In the genomic region with DNA sequence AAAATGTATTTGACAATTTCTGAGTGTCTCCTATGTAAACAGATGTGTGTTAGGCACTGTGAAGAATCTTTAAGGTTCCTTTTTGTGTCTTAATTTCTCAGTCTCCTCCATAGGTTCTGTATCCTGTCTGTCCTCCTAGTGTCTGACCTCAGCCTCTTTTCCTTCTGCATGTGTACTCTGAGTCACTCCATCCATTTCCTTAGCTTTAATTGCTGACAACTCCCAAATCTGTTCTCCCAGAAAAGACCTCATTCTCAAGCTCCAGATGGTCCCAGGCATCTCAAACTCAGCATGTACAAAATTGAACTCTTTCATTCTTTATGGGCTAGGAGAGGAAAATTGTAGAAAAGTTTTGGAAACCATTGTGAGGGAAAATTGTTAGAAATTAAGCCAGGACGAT, we compare ENCODE assay signal across 34 mouse cellular contexts. TPM values are rescaled to one million over a fixed set of nuclear protein-coding genes. Genes with fewer than 3 reads are reported as not detected.
DNase-seq lines count a peak whose midpoint lies in the region; ATAC-seq and TF ChIP-seq lines count a peak whose summit lies in the region.
"Had no signal": no experiment of that assay in that cellular context is flagged by ENCODE, and none has a peak within 500 bp of the region (broad histone marks: within the 10 kb centered on the region; RNA-seq: fewer than 3 reads in every experiment).

No protein-coding gene starts in this region.

- H3K9ac ChIP-seq in heart, postnatal 0 days (replicated peaks; ENCODE audit: low read depth, low read length), result no peak overlapping the region
- no peak overlapping the region for H3K9ac ChIP-seq in stomach, embryonic 14.5 days (replicated peaks; ENCODE audit: low read depth, low read length)
- no peak overlapping the region for H3K9ac ChIP-seq in stomach, postnatal 0 days (ENCODE audit: low read length)
- H3K9ac ChIP-seq: embryonic facial prominence, embryonic 13.5 days; forebrain, embryonic 12.5 days; forebrain, postnatal 0 days; hindbrain, embryonic 14.5 days; liver, embryonic 14.5 days; midbrain, embryonic 15.5 days; neural tube, embryonic 15.5 days had no signal

- no peak overlapping the region for H3K4me2 ChIP-seq in heart, postnatal 0 days (ENCODE audit: low read depth, low read length)
- no peak overlapping the region for H3K4me2 ChIP-seq in stomach, embryonic 14.5 days (replicated peaks; ENCODE audit: low read depth, low read length)
- H3K4me2 ChIP-seq in stomach, postnatal 0 days (replicated peaks; ENCODE audit: low read depth), result no peak overlapping the region
- H3K4me2 ChIP-seq: embryonic facial prominence, embryonic 13.5 days; forebrain, embryonic 12.5 days; hindbrain, embryonic 14.5 days; midbrain, embryonic 15.5 days; neural tube, embryonic 15.5 days had no signal

- no peaks in the 10 kb centered on the region for H3K36me3 ChIP-seq in heart, postnatal 0 days (replicated peaks; ENCODE audit: control insufficient read depth, insufficient read depth, low read length)
- peaks cover 2% of the 10 kb centered on the region; the same call in 1 of the 2 replicates for H3K36me3 ChIP-seq in stomach, embryonic 14.5 days (ENCODE audit: control insufficient read depth, insufficient read depth, low read length)
- no peaks in the 10 kb centered on the region for H3K36me3 ChIP-seq in stomach, postnatal 0 days (ENCODE audit: control insufficient read depth, insufficient read depth, low read length)

- H3K9me3 ChIP-seq in heart, postnatal 0 days (replicated peaks; ENCODE audit: control insufficient read depth, low read length), result no peaks in the 10 kb centered on the region
- no peaks in the 10 kb centered on the region for H3K9me3 ChIP-seq in stomach, embryonic 14.5 days (ENCODE audit: control insufficient read depth, low read depth, low read length)
- no peaks in the 10 kb centered on the region for H3K9me3 ChIP-seq in stomach, postnatal 0 days (ENCODE audit: control insufficient read depth, low read length)
- H3K9me3 ChIP-seq: embryonic facial prominence, embryonic 13.5 days; forebrain, embryonic 12.5 days; heart, embryonic 10.5 days; midbrain, embryonic 15.5 days; neural tube, embryonic 15.5 days had no signal

- DNase-seq in heart, adult 11 months, result peak; percentile 51
- no peak for DNase-seq in heart, postnatal 14 days
- DNase-seq in heart, postnatal 0 days (ENCODE audit: low spot score), result no peak
- no peak for DNase-seq in heart, postnatal 25 days (ENCODE audit: low spot score)
- DNase-seq in stomach, postnatal 0 days (ENCODE audit: low spot score), result no peak
- DNase-seq: adrenal gland, postnatal 14 days; cerebellum, adult 18-20 months; cerebellum, postnatal 10 days; forebrain, postnatal 0 days; gastrocnemius, postnatal 36 days; kidney, adult 8-10 months; kidney, postnatal 4 days; layer of hippocampus, adult 9-11 months; liver; lung, adult 2 months; lung, postnatal 10 days; retina, postnatal 1 day; right cerebral cortex, postnatal 14 days; thymus, adult 2 months; thymus, postnatal 36 days had no signal

- H3K4me3 ChIP-seq in heart, postnatal 0 days (ENCODE audit: low read depth, low read length), result no peak overlapping the region
- H3K4me3 ChIP-seq in stomach, embryonic 14.5 days (ENCODE audit: low read depth, low read length), result no peak overlapping the region
- H3K4me3 ChIP-seq in stomach, postnatal 0 days (ENCODE audit: low read depth, low read length), result no peak overlapping the region
- H3K4me3 ChIP-seq: embryonic facial prominence, embryonic 13.5 days; forebrain, embryonic 12.5 days; heart, embryonic 10.5 days; midbrain, embryonic 15.5 days; neural tube, embryonic 15.5 days had no signal

- no peak for TF ChIP-seq CTCF in heart, postnatal 0 days (IDR thresholded peaks at IDR 0.05; ENCODE audit: low read depth)
- no peak for TF ChIP-seq CTCF in stomach, postnatal 0 days (IDR thresholded peaks at IDR 0.05; ENCODE audit: low read depth)

- no peak for ATAC-seq in heart, postnatal 0 days (ENCODE audit: insufficient read depth, low read depth)
- ATAC-seq in stomach, embryonic 14.5 days (ENCODE audit: insufficient number of reproducible peaks, insufficient read depth, low FRiP score, low read depth), result no peak
- ATAC-seq in stomach, postnatal 0 days (ENCODE audit: low FRiP score, low TSS enrichment), result no peak
- ATAC-seq in erythroid progenitor cell, adult 5-6 weeks (replicated peaks; ENCODE audit: low FRiP score, poor library complexity, severe bottlenecking), result no peak
- ATAC-seq: CD4-positive, CD25-positive, alpha-beta regulatory T cell, adult 4 months; forebrain, postnatal 0 days; midbrain, embryonic 15.5 days had no signal

- peak overlapping the region; percentile 69 for H3K27ac ChIP-seq in heart, postnatal 0 days (ENCODE audit: low read depth)
- H3K27ac ChIP-seq in stomach, embryonic 14.5 days (ENCODE audit: low read length), result peak overlapping the region; percentile 63; the same call in 1 of the 2 replicates
- H3K27ac ChIP-seq in stomach, postnatal 0 days (replicated peaks), result no peak overlapping the region
- H3K27ac ChIP-seq: embryonic facial prominence, embryonic 13.5 days; forebrain, embryonic 12.5 days; heart, embryonic 10.5 days; hindbrain, embryonic 14.5 days; kidney, postnatal 0 days; liver, embryonic 14.5 days; macrophage; midbrain, embryonic 15.5 days; neural tube, embryonic 15.5 days had no signal

- intact Hi-C loops in heart, postnatal 14 days (cut with DNase I), result no loop called here
- intact Hi-C loops in heart, postnatal 25 days (cut with DNase I), result no loop called here

- H3K4me1 ChIP-seq in heart, postnatal 0 days (ENCODE audit: control insufficient read depth, insufficient read depth), result 0 out of 2 replicates have a peak, but pooled peaks cover 4% of the 10 kb centered on the region
- peaks cover 3% of the 10 kb centered on the region; the same call in 1 of the 2 replicates for H3K4me1 ChIP-seq in stomach, embryonic 14.5 days (ENCODE audit: control insufficient read depth, insufficient read depth, low read length)
- no peaks in the 10 kb centered on the region for H3K4me1 ChIP-seq in stomach, postnatal 0 days (replicated peaks; ENCODE audit: control insufficient read depth, insufficient read depth)
- H3K4me1 ChIP-seq: embryonic facial prominence, embryonic 13.5 days; forebrain, embryonic 12.5 days; heart, embryonic 10.5 days; midbrain, embryonic 15.5 days; neural tube, embryonic 15.5 days had no signal

- H3K27me3 ChIP-seq in heart, postnatal 0 days (ENCODE audit: control insufficient read depth, insufficient read depth, low read length), result no peaks in the 10 kb centered on the region
- H3K27me3 ChIP-seq in stomach, embryonic 14.5 days (ENCODE audit: control insufficient read depth, insufficient read depth, low read length), result no peaks in the 10 kb centered on the region
- H3K27me3 ChIP-seq in stomach, postnatal 0 days (ENCODE audit: control insufficient read depth, insufficient read depth, low read length), result no peaks in the 10 kb centered on the region
- H3K27me3 ChIP-seq: embryonic facial prominence, embryonic 13.5 days; forebrain, embryonic 12.5 days; midbrain, embryonic 15.5 days; neural tube, embryonic 15.5 days had no signal

- 35% methylated on average over 1 of the region's 1 CpGs for WGBS in heart, postnatal 0 days
- 32% methylated on average over 1 of the region's 1 CpGs for WGBS in stomach, embryonic 14.5 days
- WGBS in stomach, postnatal 0 days, result 30% methylated on average over 1 of the region's 1 CpGs

- TF ChIP-seq EP300 in heart, postnatal 0 days (IDR thresholded peaks at IDR 0.05; ENCODE audit: low read depth), result no peak
- no peak for TF ChIP-seq EP300 in stomach, postnatal 0 days (optimal IDR thresholded peaks at IDR 0.05)

RNA-seq across cellular contexts. Expression of a gene that starts 8.1 kb away (rescaled TPM):
- 10 to 100 TPM; 96.0 to 96.7 TPM for total RNA-seq in heart, postnatal 14 days (2021)
- 18.6 and 46.1 TPM in 2 replicates for total RNA-seq in heart, postnatal 0 days (2014; rRNA removed; ENCODE audit: low replicate concordance)
- polyA plus RNA-seq in heart, postnatal 0 days (2015; fragmentation: Nextera tagmentation; extraction: Ambion mirVana), result 207 and 217 TPM in 2 replicates
- 100 to 1,000 TPM; 108 to 110 TPM for total RNA-seq in heart, postnatal 25 days (2021)
- 349 TPM in 2 replicates for polyA plus RNA-seq in stomach, embryonic 14.5 days (2014; fragmentation: Nextera tagmentation; extraction: Ambion mirVana)
- polyA plus RNA-seq in stomach, postnatal 0 days (2015; fragmentation: Nextera tagmentation; extraction: Ambion mirVana), result 320 and 359 TPM in 2 replicates
- total RNA-seq in erythroid progenitor cell, adult 5-6 weeks (2015; ENCODE audit: low replicate concordance), result 27.8 and 38.1 TPM in 2 replicates
- total RNA-seq in erythroid progenitor cell, adult 5-6 weeks (2017; ENCODE audit: low replicate concordance), result 15.9 and 28.3 TPM in 2 replicates

RNA-seq across cellular contexts. Expression of a gene that starts 15.3 kb away (rescaled TPM):
- total RNA-seq in heart, postnatal 14 days (2021), result 10 to 100 TPM; 18.0 to 21.1 TPM
- total RNA-seq in heart, postnatal 0 days (2014; rRNA removed; ENCODE audit: low replicate concordance), result 19.3 and 27.2 TPM in 2 replicates
- 1.9 and 2.1 TPM in 2 replicates for polyA plus RNA-seq in heart, postnatal 0 days (2015; fragmentation: Nextera tagmentation; extraction: Ambion mirVana)
- total RNA-seq in heart, postnatal 25 days (2021), result 10 to 100 TPM in 1 of 2 experiments, 1 to 10 TPM in 1; 9.1 to 10.6 TPM
- polyA plus RNA-seq in stomach, embryonic 14.5 days (2014; fragmentation: Nextera tagmentation; extraction: Ambion mirVana), result 18.7 and 20.5 TPM in 2 replicates
- 2.5 and 2.8 TPM in 2 replicates for polyA plus RNA-seq in stomach, postnatal 0 days (2015; fragmentation: Nextera tagmentation; extraction: Ambion mirVana)
- total RNA-seq in erythroid progenitor cell, adult 5-6 weeks (2015; ENCODE audit: low replicate concordance), result not detected in 2 replicates
- total RNA-seq in erythroid progenitor cell, adult 5-6 weeks (2017; ENCODE audit: low replicate concordance), result not detected in 2 replicates
- total RNA-seq: hematopoietic stem cell, adult 5-6 weeks; megakaryocyte-erythroid progenitor cell, adult 5-6 weeks had no signal
- polyA plus RNA-seq: CD4-positive, CD25-positive, alpha-beta regulatory T cell, adult 4 months had no signal

RNA-seq across cellular contexts. Expression of a gene that starts 50.7 kb away (rescaled TPM):
- 10 to 100 TPM; 41.6 to 42.5 TPM for total RNA-seq in heart, postnatal 14 days (2021)
- 89.7 and 99.9 TPM in 2 replicates for total RNA-seq in heart, postnatal 0 days (2014; rRNA removed; ENCODE audit: low replicate concordance)
- 54.8 and 61.2 TPM in 2 replicates for polyA plus RNA-seq in heart, postnatal 0 days (2015; fragmentation: Nextera tagmentation; extraction: Ambion mirVana)
- 10 to 100 TPM; 37.4 to 40.7 TPM for total RNA-seq in heart, postnatal 25 days (2021)
- 79.9 and 80.2 TPM in 2 replicates for polyA plus RNA-seq in stomach, embryonic 14.5 days (2014; fragmentation: Nextera tagmentation; extraction: Ambion mirVana)
- polyA plus RNA-seq in stomach, postnatal 0 days (2015; fragmentation: Nextera tagmentation; extraction: Ambion mirVana), result 46.1 and 52.6 TPM in 2 replicates
- total RNA-seq in erythroid progenitor cell, adult 5-6 weeks (2015; ENCODE audit: low replicate concordance), result 61.2 and 72.8 TPM in 2 replicates
- 35.4 and 38.4 TPM in 2 replicates for total RNA-seq in erythroid progenitor cell, adult 5-6 weeks (2017; ENCODE audit: low replicate concordance)

RNA-seq across cellular contexts. Expression of a gene that starts 58.6 kb away (rescaled TPM):
- 10 to 100 TPM; 81.0 to 88.8 TPM for total RNA-seq in heart, postnatal 14 days (2021)
- 108 and 159 TPM in 2 replicates for total RNA-seq in heart, postnatal 0 days (2014; rRNA removed; ENCODE audit: low replicate concordance)
- 80.1 and 88.4 TPM in 2 replicates for polyA plus RNA-seq in heart, postnatal 0 days (2015; fragmentation: Nextera tagmentation; extraction: Ambion mirVana)
- total RNA-seq in heart, postnatal 25 days (2021), result 10 to 100 TPM; 90.1 to 90.3 TPM
- polyA plus RNA-seq in stomach, embryonic 14.5 days (2014; fragmentation: Nextera tagmentation; extraction: Ambion mirVana), result 133 and 135 TPM in 2 replicates
- 109 and 118 TPM in 2 replicates for polyA plus RNA-seq in stomach, postnatal 0 days (2015; fragmentation: Nextera tagmentation; extraction: Ambion mirVana)
- 121 and 145 TPM in 2 replicates for total RNA-seq in erythroid progenitor cell, adult 5-6 weeks (2015; ENCODE audit: low replicate concordance)
- total RNA-seq in erythroid progenitor cell, adult 5-6 weeks (2017; ENCODE audit: low replicate concordance), result 45.8 and 90.2 TPM in 2 replicates

Comparison
In these comparisons a context has a peak if more than half of its experiments do, and no peak if none do; other contexts are left out.
1. RNA of a gene that starts 15.3 kb away (total RNA-seq): 18.0 to 21.1 TPM in heart, postnatal 14 days, 19.3 to 27.2 TPM in heart, postnatal 0 days and 9.1 to 10.6 TPM in heart, postnatal 25 days; not detected in erythroid progenitor cell, adult 5-6 weeks; every median in the first group is over 10 times any median in the second.